Mouse (Mus musculus) testis, postnatal 10 days (tissue): ENCODE measurements around the gene Swap70.
A peak's percentile ranks its signal among the peaks of the same experiment; 100 is the strongest.

Experiments
- DNase-seq: peaks from one replicate; pipeline ENCODE4 v3.0.0; 2021; ENCODE audit warnings: low spot score

Swap70 gene

DNA sequence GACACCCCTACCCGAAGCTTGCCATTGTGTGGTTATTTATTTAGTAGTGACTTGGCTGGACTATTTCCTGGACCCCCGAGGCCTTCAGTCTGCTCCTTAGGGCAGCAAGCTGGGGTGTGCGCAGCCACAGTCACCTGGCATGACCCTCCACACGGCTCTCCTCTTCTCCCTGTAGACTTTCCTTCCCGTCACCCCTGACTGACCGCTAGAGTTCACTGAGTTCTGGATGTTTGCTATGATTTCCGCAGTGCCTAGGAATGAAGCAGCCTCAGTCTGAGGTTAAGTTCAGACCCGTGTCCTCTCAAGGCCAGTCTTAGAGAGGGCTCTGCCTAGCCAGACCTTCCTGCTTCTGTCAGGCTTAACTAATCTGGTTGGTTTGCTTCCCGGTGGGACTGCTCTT lies 50.3 kb downstream of the Swap70 start:
- DNase-seq = no peak

DNA sequence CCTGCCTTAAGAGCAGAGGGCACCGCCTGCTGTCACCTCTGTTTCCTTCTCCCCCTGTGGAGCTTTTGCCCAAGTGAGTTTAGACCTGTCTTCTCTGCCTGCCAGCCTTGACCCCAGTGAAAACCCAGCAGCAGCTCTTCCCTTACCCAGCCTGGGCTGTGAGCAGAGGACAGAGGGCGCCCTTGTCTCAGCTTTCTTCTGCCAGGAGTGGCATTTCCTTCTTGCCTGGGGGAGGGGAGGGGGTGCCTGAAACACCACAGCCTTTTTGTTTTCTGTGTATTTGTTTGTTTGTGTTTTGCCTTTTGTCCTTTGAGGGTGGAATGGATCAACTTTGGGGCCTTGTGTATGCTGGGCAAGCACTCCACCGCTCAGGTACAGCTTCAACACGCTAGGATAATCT lies 50.9 kb downstream of the Swap70 start:
- no peak for DNase-seq

DNA sequence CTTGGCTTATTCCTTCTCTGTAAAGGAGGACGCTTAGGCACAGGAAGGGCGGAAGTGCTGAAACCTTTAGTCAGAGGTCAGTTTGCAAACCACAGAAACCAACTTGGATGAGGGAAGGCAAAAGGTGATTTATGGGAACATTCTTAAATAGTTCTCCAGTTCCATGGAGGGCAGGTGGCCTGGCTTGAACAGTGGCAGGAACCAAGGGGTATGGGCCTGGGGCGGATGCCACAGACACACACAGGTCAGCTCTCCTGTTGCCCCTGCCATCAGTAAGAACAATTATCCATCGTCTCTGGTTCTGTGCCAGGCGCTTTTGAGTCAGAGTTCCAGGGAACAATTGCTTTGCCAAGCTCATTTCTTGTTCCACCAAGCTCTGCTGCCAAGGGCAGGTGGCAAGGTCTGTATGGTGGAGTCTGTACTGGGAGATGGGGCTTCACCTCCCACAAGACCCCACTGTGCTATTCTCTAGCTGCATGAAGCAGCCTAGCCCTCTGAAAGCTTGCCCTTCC lies 56.3 kb downstream of the Swap70 start:
- DNase-seq = no peak

DNA sequence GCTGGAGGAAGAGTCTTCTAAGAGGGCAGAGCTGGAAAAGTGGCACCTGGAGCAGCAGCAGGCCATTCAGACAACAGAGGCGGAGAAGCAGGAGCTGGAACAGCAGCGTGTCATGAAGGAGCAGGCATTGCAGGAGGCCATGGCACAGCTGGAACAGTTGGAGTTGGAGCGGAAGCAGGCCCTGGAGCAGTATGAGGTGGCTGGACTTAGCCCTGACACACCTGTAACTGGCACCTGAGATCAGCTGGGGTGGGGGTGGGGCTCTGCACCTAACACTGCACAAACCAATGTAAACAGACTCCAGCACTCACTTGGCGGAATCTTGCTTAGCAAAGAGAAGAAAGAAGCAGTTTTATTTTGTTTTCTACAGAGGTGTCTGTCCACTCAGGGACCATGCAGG lies 57.7 kb downstream of the Swap70 start:
- DNase-seq = no peak

DNA sequence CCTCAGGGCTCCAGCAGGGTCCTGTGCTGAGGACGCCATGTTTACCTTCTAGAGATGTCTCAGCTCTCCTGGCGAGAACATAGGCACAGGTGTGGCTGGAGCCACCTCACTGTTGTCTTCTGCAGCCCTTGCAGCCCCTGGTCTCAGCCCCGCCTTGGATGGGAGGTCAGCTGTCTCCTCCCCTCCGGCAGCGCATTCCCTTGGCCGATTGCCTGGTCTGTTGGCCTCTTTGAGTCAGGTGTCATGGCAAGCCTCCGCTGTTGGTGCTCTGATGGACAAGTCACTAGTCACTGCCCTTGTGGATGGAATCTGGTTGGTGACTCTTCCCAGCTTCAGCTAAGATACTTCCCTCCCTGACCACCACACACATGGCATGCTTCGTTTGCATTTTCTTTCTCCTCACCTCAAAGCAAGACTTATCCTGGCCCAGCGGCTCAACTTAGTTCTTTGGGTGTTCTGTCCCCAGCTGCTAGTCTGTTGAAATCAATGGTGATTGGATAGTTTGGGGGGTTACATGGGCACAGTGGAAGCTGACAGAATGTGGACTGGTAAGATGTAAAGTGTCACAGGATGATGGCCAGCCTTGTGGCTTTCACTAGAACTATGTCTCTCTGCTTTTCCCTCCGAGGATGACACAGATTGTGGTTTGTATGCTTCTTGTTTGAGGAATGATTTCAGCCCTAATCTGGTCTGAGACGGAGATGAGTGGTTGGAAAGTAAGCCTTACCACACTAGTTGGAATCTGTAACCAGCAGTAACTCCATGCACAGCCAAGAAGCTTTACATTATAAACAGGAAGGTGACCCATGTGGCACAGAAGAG lies 60.1 kb downstream of the Swap70 start:
- no peak for DNase-seq

DNA sequence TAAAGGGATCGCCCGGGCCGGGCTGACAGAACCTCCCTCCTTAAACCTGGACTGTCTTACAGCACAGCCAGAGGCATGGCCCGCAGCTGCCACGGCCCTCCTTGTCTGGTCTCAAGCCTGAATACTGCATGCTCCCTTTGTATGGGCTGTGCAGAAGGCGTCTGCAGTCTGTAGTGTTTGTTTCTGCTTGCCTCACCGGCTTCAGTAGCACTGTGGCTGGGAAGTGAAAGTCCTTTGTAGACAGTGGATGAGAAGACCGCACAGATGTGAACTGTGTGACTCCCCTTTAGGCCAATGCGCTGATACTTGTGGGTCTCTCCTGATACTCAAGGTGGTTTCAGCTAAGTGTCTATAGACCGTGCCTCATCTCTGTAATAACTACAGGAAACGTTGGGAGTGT lies 61.3 kb downstream of the Swap70 start:
- no peak for DNase-seq

DNA sequence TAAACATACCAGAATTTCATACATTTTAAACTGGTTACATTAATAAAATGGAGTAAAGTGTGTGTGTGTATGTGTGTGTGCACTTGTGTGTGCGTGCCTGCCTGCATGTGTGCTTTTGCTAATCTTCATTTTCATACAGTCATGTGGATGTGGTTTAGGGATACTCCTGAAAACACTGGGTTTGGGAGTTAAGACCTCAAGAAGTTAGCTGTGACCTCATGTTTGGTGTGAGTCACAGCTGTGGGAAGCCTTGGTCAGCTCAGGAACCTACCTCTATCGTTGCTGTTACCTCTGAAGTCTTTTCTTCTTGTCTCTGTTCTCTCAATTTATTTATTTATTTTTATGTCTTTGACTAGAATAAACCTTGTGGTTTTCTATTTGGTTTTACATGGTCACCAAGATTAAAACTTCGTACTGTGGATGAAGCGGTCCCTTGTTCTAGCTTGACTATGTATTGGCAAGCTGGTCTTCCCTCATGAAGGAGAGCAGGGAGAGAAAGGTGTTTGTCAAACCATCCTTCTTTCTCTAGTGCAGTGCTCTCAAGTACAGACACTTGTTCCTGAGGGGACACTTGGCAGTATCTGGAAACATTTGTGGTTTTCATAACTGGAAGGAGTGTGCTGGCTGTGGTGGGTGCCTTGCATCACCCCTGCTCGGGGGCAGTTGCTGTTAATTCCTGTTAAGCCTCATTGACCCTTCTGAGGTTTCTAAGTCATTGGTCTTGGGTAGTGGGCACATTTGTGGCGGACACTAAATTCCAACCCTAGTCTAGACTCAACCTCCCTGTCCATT lies 62.2 kb downstream of the Swap70 start:
- DNase-seq = no peak

DNA sequence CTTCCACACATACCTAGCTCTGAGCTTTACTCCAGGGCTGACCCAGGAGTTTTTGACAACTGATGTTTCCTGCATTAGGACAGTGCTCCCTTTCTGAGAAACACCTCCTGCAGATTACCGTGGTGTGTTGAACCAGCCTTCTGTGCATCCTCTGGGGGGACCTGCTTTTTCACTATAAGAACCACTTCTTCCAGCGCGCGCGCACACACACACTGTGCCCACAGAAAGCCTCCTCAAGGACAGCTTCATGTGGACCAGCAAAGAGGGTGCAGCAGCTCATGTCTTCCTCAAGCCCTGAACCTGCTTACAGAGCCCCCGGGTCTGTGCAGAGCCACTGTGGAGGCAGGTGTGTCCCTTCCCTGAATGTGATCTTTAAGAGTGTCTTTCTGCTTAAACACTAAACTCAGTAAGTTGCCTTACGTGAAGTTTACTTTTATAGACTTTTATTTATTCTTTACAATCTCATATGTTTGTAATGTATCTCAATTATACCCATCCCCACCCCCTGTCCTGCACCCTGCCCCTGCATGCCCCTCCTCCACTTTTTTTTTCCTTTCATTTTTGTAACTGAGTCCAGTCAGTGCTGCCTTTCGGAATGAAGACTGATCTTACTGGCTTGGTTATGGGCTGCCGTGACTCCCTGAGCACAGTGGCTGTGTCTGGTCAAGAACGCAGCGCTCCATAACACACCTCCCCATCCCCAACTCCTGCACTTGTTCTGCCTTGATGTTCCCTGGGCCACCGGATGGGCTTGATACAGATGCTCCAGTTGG lies 63.8 kb downstream of the Swap70 start:
- DNase-seq = no peak

DNA sequence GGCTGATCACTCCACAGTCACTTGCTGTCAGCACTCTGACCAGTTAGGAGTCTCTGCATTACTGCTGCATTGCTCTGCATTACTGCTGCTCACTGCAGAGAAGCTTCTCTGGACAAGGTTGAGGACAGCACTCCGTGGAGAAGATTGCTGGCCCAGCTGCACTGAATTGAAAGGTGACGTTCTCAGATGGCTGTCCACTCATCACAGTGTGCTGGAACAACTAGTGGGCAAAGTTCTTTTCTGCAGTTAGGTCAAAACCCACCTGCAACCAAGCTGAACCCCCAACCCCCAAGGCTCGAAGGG lies 64.3 kb downstream of the Swap70 start:
- no peak for DNase-seq

DNA sequence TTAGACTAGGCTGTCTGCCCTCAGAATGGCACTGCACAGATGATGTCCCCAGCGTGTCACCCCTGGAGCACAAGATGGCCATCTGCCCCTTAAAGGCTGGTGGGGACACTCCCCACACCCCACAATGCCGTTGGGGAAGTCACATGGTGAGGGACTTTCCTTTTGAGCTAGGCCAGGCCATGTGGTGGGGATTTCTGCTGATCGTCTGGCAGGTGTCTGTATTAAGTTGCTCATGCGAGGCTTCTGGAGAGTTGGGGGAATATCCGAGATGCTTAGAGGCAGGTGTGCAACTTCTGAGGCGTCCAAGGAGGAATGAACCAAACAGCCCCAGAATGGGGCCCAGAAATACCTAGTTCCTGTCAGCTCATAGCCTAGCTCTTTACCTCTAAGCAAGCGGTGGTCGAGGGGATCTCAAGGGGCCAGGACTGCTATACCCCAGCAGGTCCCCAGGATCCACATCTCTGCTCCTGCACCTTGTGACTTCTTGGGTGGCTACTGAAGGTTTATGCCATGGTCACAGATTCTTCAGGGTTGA lies 64.8 kb downstream of the Swap70 start:
- no peak for DNase-seq

DNA sequence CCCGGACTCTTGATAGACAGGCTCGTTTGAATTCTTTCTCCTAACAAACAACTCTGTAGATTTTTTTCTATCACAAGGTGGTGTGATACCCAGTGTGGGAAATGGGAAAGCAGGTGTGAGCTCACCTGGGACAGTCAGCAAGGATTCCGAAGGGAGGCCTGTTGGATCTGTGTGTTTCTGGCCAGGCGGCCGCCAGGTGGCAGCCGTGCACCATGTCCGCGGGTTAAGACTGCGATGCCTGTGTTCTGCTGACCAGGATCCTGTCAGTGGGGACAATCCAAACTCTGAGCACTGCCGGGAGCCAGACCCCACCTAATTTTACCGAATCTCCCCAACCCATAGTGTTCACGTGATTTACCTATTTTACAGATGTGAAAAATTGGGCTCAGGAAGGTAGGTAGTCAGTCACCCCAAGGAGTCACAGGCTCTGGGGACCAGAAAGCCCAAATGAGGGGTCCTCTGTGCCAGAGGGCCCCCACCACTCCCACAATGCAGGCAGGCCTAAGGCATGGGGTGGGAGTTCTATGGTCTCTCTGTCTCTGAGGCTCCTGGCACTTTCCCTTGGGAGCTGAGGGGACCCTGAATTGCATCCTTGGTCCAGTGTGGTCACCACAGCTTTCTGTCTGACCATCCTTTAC lies 65.4 kb downstream of the Swap70 start:
- DNase-seq = peak; percentile 91

DNA sequence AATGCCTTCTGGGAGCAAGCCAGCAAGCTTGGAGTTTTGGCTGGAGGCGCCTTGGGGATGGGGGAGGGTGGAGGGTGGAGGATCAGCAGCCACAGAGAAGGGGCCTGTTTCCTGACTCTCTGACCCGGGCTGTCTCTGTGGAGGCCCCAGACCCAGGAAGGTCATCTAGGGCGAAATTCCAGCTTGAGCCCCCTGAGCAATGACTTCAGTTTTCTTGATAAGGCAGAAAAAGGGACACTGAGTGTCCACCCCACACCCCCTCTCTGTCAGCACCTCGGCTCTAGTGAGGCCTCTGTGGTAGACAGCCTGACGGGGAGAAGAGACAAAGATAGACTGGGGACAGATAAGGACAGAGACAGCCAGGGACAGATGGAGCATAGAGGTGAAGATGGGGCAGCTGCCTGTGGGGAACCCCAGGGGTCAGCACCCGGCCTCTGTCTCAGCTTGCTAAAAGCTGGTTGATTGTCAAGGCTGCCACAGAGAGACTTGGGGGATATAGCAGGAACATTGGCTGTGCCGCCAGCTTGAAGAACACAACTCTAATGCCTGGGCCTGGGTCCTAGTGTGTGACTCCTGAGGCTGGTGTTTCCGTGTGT lies 66.1 kb downstream of the Swap70 start:
- DNase-seq = peak; percentile 59

DNA sequence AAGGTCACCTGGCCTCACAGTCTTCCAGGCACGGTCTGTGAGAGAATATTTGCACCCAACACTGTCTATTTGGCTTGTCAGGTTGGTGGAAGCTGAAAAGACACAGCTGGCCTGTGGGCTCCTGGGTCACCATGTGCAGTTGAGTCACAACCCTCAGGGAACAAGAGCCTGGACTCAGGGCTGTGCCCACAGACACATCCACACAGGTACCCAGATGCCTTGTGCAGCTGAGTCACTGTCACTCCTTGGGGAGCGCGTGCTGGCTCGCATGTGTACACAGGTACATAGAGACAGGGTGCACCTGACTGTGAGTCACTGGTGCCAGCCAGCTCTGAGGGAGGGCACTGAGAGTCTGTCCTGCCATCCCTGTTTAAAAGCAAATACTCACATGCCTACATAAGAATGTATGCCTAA lies 66.7 kb downstream of the Swap70 start:
- DNase-seq = no peak

DNA sequence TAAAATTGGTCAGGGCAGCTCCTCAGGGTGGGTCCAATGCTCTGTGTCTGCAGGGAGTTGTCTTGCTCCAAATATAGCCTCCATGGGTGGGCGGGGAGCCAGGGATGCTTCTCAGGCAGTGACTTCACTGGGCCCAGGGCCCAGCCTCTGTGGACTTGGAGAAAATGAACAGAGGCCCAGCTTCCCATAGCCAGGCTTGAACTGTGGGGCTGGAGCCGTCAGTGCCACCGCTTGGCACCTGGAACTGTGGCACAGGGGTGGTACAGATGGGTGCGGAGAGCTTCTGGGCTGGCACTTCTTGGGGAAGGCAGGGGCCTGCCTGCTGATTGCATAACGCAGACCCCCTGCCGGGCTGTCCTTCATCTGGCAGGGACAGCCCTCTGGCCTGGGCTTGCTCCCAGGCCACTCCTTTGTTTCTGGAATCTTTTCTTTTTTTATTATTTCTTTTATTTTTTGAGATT lies 67.2 kb downstream of the Swap70 start:
- DNase-seq = peak; percentile 89

DNA sequence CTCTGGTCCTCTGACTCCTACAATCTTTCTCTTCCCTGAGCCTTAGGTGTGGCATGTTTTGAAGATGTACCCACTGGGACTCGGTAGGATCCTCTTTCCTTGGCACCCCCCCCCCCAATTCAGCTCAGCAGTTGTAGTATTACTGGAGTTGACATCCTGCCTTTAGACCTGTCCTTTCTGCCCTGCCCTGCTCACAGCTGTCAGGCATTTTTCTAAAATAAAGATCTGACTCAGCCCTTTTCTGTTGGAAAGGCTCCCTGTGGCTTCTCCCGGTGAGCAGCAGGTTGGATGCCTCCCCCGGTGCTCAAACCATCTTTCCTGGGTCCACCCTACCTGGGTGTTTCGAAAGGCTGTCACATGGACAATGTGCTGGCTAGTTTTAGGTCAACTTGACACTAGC lies 68.1 kb downstream of the Swap70 start:
- DNase-seq = no peak

DNA sequence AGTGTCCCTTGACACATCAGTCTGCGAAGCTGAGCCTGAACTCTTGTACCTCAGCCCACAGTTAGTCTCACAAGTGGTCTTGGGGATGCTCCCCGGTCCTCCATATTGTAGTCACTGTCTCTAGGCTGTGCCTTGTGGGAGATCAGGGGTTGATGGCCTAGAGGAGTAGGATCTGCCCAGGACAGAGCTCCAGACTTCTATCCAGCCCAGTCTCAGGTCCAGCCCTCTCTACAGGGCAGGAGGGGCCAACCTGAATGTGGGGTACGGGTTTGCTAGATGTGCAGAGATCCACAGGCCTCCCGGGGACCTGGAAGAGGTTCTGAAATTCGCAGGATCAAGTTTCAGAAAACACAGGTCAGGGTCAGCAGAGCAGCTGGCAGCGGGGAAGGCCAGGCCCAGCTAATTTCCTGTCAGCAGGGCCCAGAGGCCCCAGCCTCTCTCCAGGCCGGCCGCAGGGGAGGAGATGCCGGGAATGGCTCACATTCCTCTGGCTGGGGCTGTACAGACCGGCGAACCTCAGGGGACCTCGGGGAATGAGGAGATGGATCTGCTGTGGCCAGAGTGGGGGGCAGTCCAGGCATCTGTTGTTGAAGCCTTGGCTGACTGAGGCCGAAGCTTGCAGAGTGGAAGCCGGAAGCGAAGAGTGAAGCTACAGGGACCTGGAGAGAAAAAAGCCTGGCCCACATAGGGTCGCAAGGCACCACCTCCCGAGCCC lies 75.5 kb downstream of the Swap70 start:
- DNase-seq = peak; percentile 77

DNA sequence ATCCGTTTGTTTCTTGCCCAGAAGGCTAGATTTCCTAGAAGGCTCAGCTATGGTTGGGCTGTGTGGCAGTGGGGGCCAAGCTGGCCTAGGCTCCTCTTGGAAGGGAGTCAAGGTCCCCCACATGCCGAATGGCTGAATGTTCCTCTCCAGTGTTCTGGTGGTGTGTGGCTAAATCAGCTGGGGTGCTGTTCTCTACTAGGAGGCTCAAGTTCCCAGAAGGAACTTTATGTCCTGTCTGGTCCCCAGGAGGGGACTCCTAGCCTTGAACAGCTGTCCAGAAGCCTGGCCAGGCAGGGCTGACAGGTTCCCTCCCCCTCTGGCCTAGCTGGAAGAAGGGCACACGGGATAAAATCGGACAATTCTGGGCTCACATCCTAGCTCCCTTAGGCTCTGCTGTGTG lies 76.1 kb downstream of the Swap70 start:
- DNase-seq = peak; percentile 58

DNA sequence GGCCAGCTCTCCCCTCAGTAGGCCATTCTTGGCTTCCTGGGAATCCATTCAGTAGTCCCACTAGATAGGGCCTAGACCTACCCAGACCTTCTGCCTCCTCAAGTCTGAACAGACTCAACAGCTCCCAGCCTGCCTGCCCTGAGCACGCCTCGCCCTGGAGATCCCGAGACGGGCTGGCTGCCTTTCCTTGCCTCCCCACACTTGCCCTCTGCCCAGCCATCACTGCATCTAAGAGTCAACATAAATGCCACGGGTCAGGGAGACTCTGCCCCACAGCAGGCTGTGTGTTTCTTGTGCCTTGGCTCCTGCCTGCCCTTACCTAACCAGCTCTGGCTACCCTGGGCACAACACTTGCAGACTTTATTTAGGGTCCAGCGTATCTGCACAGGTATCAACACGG lies 76.6 kb downstream of the Swap70 start:
- DNase-seq = no peak

DNA sequence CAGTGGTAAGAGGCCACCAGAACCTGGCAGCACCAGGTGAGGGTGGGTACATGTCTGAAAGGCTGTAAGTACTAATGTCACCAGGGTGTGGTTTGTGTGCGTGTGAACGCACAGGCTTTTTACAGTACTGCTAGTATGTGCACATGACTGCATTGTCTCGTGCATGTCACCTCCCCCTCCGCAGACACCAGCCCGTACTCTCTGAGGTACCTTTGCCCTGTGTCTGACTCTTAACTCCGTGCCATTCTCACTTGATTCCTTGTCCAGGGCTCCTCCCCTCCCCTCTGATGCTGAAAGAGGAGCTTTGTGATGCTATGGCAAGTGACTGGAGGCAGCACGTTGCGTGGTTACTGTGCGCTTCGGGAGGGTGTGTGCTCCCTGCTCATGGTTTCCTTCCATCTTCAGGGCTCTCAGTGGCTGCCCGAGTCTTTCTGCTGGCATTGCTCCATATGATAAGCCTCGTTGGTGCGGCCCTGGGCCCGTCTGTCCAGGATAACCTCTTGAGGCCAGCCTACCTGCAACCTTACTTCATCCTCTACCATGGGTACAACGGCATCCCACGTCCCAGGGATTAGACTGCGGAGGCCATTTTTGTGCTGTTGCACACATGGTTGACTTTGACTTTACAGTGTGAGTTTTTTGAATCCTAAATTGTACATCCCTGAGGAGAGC lies 77.4 kb downstream of the Swap70 start:
- no peak for DNase-seq

DNA sequence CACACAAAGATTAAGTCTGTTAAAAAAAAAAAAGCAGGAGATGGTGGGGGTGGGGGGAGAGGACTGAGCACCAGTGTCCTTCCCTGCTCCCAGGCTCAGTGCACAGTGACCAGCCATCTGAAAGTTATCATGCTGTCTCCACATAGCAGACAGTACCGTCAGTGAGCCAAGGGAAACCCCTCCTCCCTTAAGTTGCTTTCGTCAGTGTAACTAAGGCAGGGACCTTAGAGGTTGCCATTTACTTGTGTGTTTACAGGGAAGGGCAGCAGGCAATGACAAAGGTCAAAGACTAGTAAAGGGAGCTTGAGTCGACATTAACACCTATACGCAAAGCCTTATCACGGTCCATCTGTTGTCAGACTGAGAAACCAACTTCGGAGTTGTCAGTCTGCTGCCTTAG lies 81.4 kb downstream of the Swap70 start:
- DNase-seq = no peak
